Mouse (Mus musculus) MEL (cell line): ENCODE results near the gene Sorcs2. TPM values are rescaled to one million over a fixed set of nuclear protein-coding genes. Genes with fewer than 3 reads are reported as not detected.

Source experiments
- DNase-seq: peaks from one replicate; pipeline ENCODE4 v3.0.0; 2011; ENCODE audit warnings: low read depth, low spot score
- H3K27ac ChIP-seq: 2 replicates; pipeline ENCODE4 v1.5.1; 2012; ENCODE audit warnings: low read depth, mild to moderate bottlenecking, control low read depth, low read length, moderate library complexity; ENCODE audit not compliant: control insufficient read depth
- H3K27me3 ChIP-seq, 2 experiments: fragments of 150-350 bp in 1 of 2; sonication (generic) in 1 of 2; 2 replicates each; pipeline ENCODE4 v1.6.1; 2012; ENCODE audit warnings: low read length in 2 of 2, mild to moderate bottlenecking in 2 of 2, improper control_type of control experiment in 1 of 2, moderate library complexity in 1 of 2; ENCODE audit not compliant: insufficient read depth in 2 of 2, control insufficient read depth in 1 of 2
- H3K36me3 ChIP-seq, 2 experiments: 2 replicates each; pipeline ENCODE4 v1.6.1; 2012 to 2014; ENCODE audit warnings: low read length in 2 of 2, improper control_type of control experiment in 1 of 2, inconsistent platforms in 1 of 2, mild to moderate bottlenecking in 1 of 2; ENCODE audit not compliant: insufficient read depth in 2 of 2, control insufficient read depth in 1 of 2
- H3K4me1 ChIP-seq, 2 experiments: fragments of 150-350 bp in 1 of 2; sonication (generic) in 1 of 2; 2 replicates each; pipeline ENCODE4 v1.6.1; 2012; ENCODE audit warnings: low read length in 2 of 2, improper control_type of control experiment in 1 of 2, mild to moderate bottlenecking in 1 of 2; ENCODE audit not compliant: insufficient read depth in 2 of 2, control insufficient read depth in 1 of 2
- H3K4me3 ChIP-seq, 2 experiments: fragments of 150-350 bp in 1 of 2; sonication (generic) in 1 of 2; 2 replicates each; pipeline ENCODE4 v1.5.1; 2012; ENCODE audit warnings: low read depth in 2 of 2, low read length in 2 of 2, mild to moderate bottlenecking in 2 of 2, moderate library complexity in 2 of 2, control low read depth in 1 of 2, improper control_type of control experiment in 1 of 2; ENCODE audit not compliant: control insufficient read depth in 1 of 2, insufficient read depth in 1 of 2
- H3K79me2 ChIP-seq: 2 replicates; pipeline ENCODE4 v1.6.1; 2012; ENCODE audit warnings: mild to moderate bottlenecking, low read length, moderate library complexity; ENCODE audit not compliant: control insufficient read depth, poor library complexity, insufficient read depth
- H3K9ac ChIP-seq: 2 replicates; pipeline ENCODE4 v1.6.1; 2012; ENCODE audit warnings: low read depth, mild to moderate bottlenecking, control low read depth, low read length, moderate library complexity; ENCODE audit not compliant: control insufficient read depth, poor library complexity, severe bottlenecking
- H3K9me3 ChIP-seq: fragments of 150-350 bp; sonication (generic); replicated peaks from 2 replicates; pipeline ENCODE4 v1.6.1; 2012; ENCODE audit warnings: mild to moderate bottlenecking, low read length, improper control_type of control experiment, moderate library complexity; ENCODE audit not compliant: insufficient read depth
- BHLHE40 ChIP-seq: IDR thresholded peaks from 2 replicates; pipeline ENCODE4 v1.6.1; 2012; ENCODE audit warnings: low read depth, mild to moderate bottlenecking, inconsistent platforms, low read length, improper control_type of control experiment, borderline replicate concordance
- CHD1 ChIP-seq: IDR thresholded peaks from 2 replicates; pipeline ENCODE4 v1.6.1; 2012; ENCODE audit warnings: low read depth, mild to moderate bottlenecking, inconsistent platforms, low read length, improper control_type of control experiment
- CHD2 ChIP-seq: IDR thresholded peaks from 2 replicates; pipeline ENCODE4 v1.6.1; 2011; ENCODE audit warnings: low read length, improper control_type of control experiment
- CTCF ChIP-seq, 3 experiments: IDR thresholded peaks in 2 of 3; conservative IDR thresholded peaks in 1 of 3; 2 replicates each; pipeline ENCODE4 v1.5.1; 2011 to 2012; ENCODE audit warnings: low read length in 3 of 3, low read depth in 2 of 3, mild to moderate bottlenecking in 2 of 3, improper control_type of control experiment in 1 of 3, inconsistent platforms in 1 of 3, mixed read lengths in 1 of 3, moderate library complexity in 1 of 3; ENCODE audit not compliant: control insufficient read depth in 1 of 3, insufficient read depth in 1 of 3, poor library complexity in 1 of 3, severe bottlenecking in 1 of 3
- E2F4 ChIP-seq: IDR thresholded peaks from 2 replicates; pipeline ENCODE4 v1.6.1; 2011; ENCODE audit warnings: low read depth, low read length, improper control_type of control experiment, borderline replicate concordance
- ELF1 ChIP-seq: IDR thresholded peaks from 2 replicates; pipeline ENCODE4 v1.6.1; 2014; ENCODE audit warnings: low read depth, mild to moderate bottlenecking, inconsistent platforms, low read length, improper control_type of control experiment, moderate library complexity
- EP300 ChIP-seq, 2 experiments: IDR thresholded peaks; 2 replicates each; pipeline ENCODE4 v1.6.1; 2011; ENCODE audit warnings: improper control_type of control experiment in 2 of 2, low read length in 2 of 2, low read depth in 1 of 2, mild to moderate bottlenecking in 1 of 2
- ETS1 ChIP-seq: IDR thresholded peaks from 2 replicates; pipeline ENCODE4 v1.6.1; 2012; ENCODE audit warnings: low read depth, mild to moderate bottlenecking, inconsistent platforms, low read length, improper control_type of control experiment, moderate library complexity
- GABPA ChIP-seq: IDR thresholded peaks from 2 replicates; pipeline ENCODE4 v1.6.1; 2012; ENCODE audit warnings: low read depth, mild to moderate bottlenecking, inconsistent platforms, low read length, improper control_type of control experiment, moderate library complexity
- GATA1 ChIP-seq: IDR thresholded peaks from 2 replicates; pipeline ENCODE4 v1.6.1; 2011; ENCODE audit warnings: low read depth, low read length, improper control_type of control experiment
- MAX ChIP-seq: IDR thresholded peaks from 2 replicates; pipeline ENCODE4 v1.6.1; 2011; ENCODE audit warnings: low read length, improper control_type of control experiment
- MAZ ChIP-seq: IDR thresholded peaks from 2 replicates; pipeline ENCODE4 v1.6.1; 2012; ENCODE audit warnings: low read depth, mild to moderate bottlenecking, inconsistent platforms, low read length, improper control_type of control experiment
- MEF2A ChIP-seq: IDR thresholded peaks from 2 replicates; pipeline ENCODE4 v1.6.1; 2014; ENCODE audit warnings: low read depth, mild to moderate bottlenecking, inconsistent platforms, low read length, improper control_type of control experiment; ENCODE audit not compliant: poor library complexity, insufficient replicate concordance, severe bottlenecking; ENCODE audit errors: extremely low read depth
- NELFE ChIP-seq: IDR thresholded peaks from 2 replicates; pipeline ENCODE4 v1.6.1; 2011; ENCODE audit warnings: low read depth, low read length, improper control_type of control experiment
- NRF1 ChIP-seq: IDR thresholded peaks from 2 replicates; pipeline ENCODE4 v1.6.1; 2014; ENCODE audit warnings: low read depth, mild to moderate bottlenecking, inconsistent platforms, low read length, improper control_type of control experiment, moderate library complexity; ENCODE audit not compliant: poor library complexity, insufficient read depth, severe bottlenecking
- POLR2AphosphoS2 ChIP-seq: IDR thresholded peaks from 2 replicates; pipeline ENCODE4 v1.6.1; 2011; ENCODE audit warnings: low read length, improper control_type of control experiment
- SIN3A ChIP-seq: IDR thresholded peaks from 2 replicates; pipeline ENCODE4 v1.6.1; 2012; ENCODE audit warnings: low read length, improper control_type of control experiment, inconsistent platforms
- TCF12 ChIP-seq: IDR thresholded peaks from 2 replicates; pipeline ENCODE4 v1.6.1; 2014; ENCODE audit warnings: low read depth, mild to moderate bottlenecking, inconsistent platforms, low read length, improper control_type of control experiment, moderate library complexity
- USF1 ChIP-seq: IDR thresholded peaks from 2 replicates; pipeline ENCODE4 v1.6.1; 2014; ENCODE audit warnings: low read depth, mild to moderate bottlenecking, inconsistent platforms, low read length, improper control_type of control experiment, moderate library complexity
- USF2 ChIP-seq, 2 experiments: IDR thresholded peaks; 2 replicates each; pipeline ENCODE4 v1.6.1; 2011 to 2012; ENCODE audit warnings: improper control_type of control experiment in 2 of 2, low read length in 2 of 2, borderline replicate concordance in 1 of 2, inconsistent platforms in 1 of 2, low read depth in 1 of 2, mild to moderate bottlenecking in 1 of 2; ENCODE audit not compliant: insufficient read depth in 1 of 2
- ZMIZ1 ChIP-seq: IDR thresholded peaks from 2 replicates; pipeline ENCODE4 v1.6.1; 2012; ENCODE audit warnings: low read depth, mild to moderate bottlenecking, inconsistent platforms, low read length, improper control_type of control experiment, moderate library complexity
- ZNF384 ChIP-seq: IDR thresholded peaks from 2 replicates; pipeline ENCODE4 v1.6.1; 2012; ENCODE audit warnings: low read depth, mild to moderate bottlenecking, inconsistent platforms, low read length, improper control_type of control experiment
- polyA plus RNA-seq, 2 experiments: library from polyadenylated mRNA; stranded (reverse) in 1 of 2; unstranded in 1 of 2; fragments of >175 nt in 1 of 2; fragments of >200 nt in 1 of 2; gene quantifications; 2 replicates each; pipeline versions ENCODE4 v1.2.1 to v1.2.4; 2012; ENCODE audit warnings: low replicate concordance in 2 of 2, low read depth in 1 of 2; ENCODE audit not compliant: insufficient read length in 2 of 2, insufficient read depth in 1 of 2, missing spikeins in 1 of 2
- total RNA-seq: library from RNA; depleted of rRNA; stranded (reverse); fragments of 300-350 nt; gene quantifications from 2 replicates; pipeline ENCODE4 v1.2.3, GENCODE M21; 2012

Gene Sorcs2
- total and polyA plus RNA-seq, 3 experiments: not detected

DNA sequence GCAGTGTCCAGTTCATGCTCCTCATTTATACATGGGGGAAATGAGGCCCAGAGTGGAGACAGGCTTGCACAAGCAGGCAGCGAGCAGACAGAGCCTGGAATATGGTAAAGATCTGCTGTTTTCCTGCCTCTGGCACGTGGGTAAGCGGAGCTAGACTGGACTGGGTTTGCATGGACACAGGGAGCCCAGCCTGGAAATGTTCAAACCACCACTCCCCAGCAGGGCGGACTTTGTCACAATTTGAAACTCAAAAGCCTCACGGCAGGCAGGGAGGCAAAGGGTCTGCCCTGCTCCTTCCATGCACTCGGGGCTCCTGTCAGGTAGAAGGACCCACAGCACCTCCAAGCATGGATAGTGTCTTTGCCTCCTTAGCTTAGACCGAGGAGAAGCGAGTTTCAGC, 246.9 kb downstream of the Sorcs2 start:
- no peak overlapping the region for H3K4me3 ChIP-seq
- no peaks in the 10 kb centered on the region for H3K9me3 ChIP-seq
- TF ChIP-seq MAX: no peak
- no peak for TF ChIP-seq USF2 (IDR thresholded peaks at IDR 0.05; ENCODE audit: borderline replicate concordance in 1 of 2, insufficient read depth in 1 of 2, low read depth in 1 of 2, low read length in 2 of 2)
- TF ChIP-seq MEF2A: no peak
- no peak for TF ChIP-seq NELFE
- no peak for TF ChIP-seq ZMIZ1
- no peak for TF ChIP-seq POLR2AphosphoS2
- no peak for TF ChIP-seq CTCF (IDR thresholded peaks at IDR 0.05 in 2 of 3, conservative IDR thresholded peaks at IDR 0.05 in 1 of 3; ENCODE audit: control insufficient read depth in 1 of 3, insufficient read depth in 1 of 3, low read depth in 2 of 3, low read length in 3 of 3, poor library complexity in 1 of 3, severe bottlenecking in 1 of 3)
- TF ChIP-seq CHD2: no peak
- no peak for TF ChIP-seq SIN3A
- no peak for TF ChIP-seq MAZ
- no peak for TF ChIP-seq ELF1
- TF ChIP-seq NRF1: no peak
- TF ChIP-seq ETS1: no peak
- no peak for TF ChIP-seq E2F4
- no peak for TF ChIP-seq ZNF384
- no peak for TF ChIP-seq BHLHE40
- TF ChIP-seq GABPA: no peak
- no peak for TF ChIP-seq EP300 (IDR thresholded peaks at IDR 0.05; ENCODE audit: low read depth in 1 of 2, low read length in 2 of 2)
- TF ChIP-seq CHD1: no peak
- TF ChIP-seq TCF12: no peak
- H3K36me3 ChIP-seq: no peaks in the 10 kb centered on the region
- no peaks in the 10 kb centered on the region for H3K27me3 ChIP-seq
- H3K27ac ChIP-seq: no peak overlapping the region
- no peaks in the 10 kb centered on the region for H3K4me1 ChIP-seq
- H3K79me2 ChIP-seq: no peaks in the 10 kb centered on the region
- no peak overlapping the region for H3K9ac ChIP-seq
- DNase-seq: no peak

DNA sequence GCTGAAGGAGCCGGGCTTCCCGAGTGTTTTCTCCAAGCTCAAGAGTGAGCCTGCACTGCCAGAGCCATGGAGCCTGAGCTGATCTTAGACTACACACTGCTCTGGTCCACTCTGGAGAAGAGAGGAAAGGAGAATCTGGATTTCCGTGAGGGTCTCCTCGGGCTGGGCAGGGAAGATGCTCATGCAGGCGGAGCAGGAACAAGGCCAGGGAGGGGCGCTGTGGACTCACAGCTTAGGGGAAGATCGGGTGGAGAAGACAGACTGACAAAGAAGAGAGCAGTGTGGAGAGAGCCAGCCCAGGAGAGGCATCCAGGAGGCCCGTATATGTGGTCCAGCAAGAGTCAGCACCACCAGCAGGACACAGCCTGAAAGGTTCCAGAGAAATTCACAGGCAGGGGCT, 248.8 kb downstream of the Sorcs2 start:
- no peak for DNase-seq
- no peak overlapping the region for H3K9ac ChIP-seq
- H3K4me1 ChIP-seq: no peaks in the 10 kb centered on the region
- no peaks in the 10 kb centered on the region for H3K9me3 ChIP-seq
- H3K27me3 ChIP-seq: no peaks in the 10 kb centered on the region
- no peaks in the 10 kb centered on the region for H3K36me3 ChIP-seq
- TF ChIP-seq GATA1: no peak
- no peak for TF ChIP-seq NELFE
- no peak for TF ChIP-seq USF1
- H3K79me2 ChIP-seq: no peaks in the 10 kb centered on the region
- H3K4me3 ChIP-seq: no peak overlapping the region
- no peak overlapping the region for H3K27ac ChIP-seq
